Mouse (Mus musculus) olfactory bulb, adult 2 months (tissue): ENCODE measurements around the gene Borcs5.

ENCODE experiments used
- CTCF ChIP-seq: fragments of 200-500 bp; IDR thresholded peaks from 2 replicates; pipeline ENCODE4 v1.5.1; 2012; ENCODE audit warnings: low read depth, mild to moderate bottlenecking, low read length, moderate library complexity; ENCODE audit not compliant: insufficient read depth
- POLR2A ChIP-seq: fragments of 200-500 bp; IDR thresholded peaks from 2 replicates; pipeline ENCODE4 v1.6.1; 2012; ENCODE audit warnings: mild to moderate bottlenecking, low read depth, low read length, moderate library complexity; ENCODE audit not compliant: insufficient read depth

GRCm38 (mm10) chr6:134633553-134633952 lies 5.8 kb upstream of the Borcs5 start:
- no peak for TF ChIP-seq CTCF
- TF ChIP-seq POLR2A = no peak
